Mouse (Mus musculus): ENCODE measurements around the gene Trp53tg5.

The Trp53tg5 gene

DNA sequence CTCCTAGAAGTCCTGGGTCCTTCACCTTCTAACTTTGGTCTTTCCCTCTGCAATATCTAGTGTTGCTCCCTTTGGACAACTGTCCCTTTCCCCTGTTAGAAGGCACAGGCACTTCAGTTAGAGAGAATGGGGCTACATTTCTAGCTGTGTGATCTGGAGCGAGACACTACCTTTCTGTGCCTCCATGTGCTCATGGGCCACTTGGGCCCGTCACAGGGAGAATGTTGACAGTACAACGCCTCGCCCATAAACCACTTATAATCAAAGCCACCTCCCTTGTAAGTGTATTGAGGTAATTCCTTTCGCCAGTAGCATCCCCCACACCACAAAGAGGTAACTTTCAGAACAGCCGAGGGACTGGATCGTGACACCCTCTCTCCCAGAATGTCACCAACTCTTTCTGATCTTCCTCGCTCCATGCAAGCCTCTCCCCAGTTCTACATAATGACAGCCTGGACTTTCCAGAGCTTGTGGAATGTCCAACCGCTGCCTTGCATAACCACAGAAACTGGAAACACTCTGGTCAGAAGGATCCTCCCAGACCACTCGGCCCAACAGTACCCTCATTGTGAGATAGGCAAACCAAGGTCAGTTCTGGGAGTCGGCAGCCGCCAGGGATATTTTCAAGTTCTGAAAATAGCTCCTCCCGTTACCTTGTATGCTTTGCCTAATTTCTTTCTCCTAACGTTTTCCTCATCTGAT is 24.0 kb downstream of the Trp53tg5 start:
- DNase-seq (ENCODE audit: low spot score) = no peak

DNA sequence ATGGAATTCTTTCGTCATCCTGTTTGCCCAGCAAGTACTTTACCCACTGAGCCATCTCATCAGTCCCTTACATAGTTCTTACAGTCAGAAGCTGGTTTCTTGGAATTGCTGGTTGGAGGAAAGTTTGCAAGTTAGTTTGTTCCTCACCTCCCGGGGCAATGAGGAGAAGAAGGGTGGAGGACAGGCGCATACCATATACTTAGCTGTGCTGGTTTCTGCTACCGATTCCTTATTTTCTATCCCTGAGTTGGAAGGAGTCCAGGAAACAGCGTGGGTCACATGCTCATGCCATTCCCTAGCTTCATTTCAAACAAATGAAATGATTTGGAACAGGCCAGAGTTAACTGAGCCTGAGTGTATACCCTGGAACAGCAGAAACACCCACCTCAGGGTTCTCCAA is 24.6 kb downstream of the Trp53tg5 start:
- DNase-seq (ENCODE audit: low spot score) = no peak

DNA sequence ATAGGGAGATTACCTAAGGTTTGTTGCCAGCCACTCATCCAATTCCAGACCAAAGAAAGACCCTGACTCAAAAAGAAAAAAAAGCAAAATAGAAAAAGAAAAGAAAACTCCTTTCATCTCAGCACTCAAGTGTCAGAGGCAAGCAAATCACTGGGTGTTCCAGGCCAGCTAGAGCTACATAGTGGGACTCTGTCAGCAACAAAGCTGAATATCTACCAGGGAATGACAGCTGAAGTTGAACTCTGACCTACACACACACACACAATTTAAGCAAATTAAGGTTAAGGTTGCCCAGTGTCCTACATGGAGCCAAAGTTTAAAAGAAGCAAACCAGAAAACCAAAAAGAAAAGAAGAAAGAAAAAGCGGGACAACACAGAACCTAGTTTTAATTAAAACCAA is 25.4 kb downstream of the Trp53tg5 start:
- no peak for DNase-seq (ENCODE audit: low spot score)

DNA sequence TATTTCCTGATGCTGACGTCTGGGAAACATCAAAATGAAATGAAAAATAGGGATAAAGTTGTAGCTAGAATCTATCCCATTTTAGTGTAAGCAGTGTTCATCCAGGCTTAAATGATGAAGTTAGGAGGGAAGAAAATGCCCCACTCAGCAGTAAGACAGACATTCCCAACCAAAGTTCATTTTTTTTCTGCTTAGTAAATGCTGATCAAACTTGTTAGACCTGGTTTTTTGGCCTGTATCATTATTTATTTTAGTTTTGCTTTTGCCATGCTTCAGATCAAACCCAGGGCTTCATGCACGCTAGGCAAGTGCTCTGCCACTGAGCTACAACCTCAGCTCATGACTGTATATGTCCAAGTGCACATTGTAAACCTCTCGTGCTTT is 27.4 kb downstream of the Trp53tg5 start:
- DNase-seq (ENCODE audit: low spot score) = no peak

DNA sequence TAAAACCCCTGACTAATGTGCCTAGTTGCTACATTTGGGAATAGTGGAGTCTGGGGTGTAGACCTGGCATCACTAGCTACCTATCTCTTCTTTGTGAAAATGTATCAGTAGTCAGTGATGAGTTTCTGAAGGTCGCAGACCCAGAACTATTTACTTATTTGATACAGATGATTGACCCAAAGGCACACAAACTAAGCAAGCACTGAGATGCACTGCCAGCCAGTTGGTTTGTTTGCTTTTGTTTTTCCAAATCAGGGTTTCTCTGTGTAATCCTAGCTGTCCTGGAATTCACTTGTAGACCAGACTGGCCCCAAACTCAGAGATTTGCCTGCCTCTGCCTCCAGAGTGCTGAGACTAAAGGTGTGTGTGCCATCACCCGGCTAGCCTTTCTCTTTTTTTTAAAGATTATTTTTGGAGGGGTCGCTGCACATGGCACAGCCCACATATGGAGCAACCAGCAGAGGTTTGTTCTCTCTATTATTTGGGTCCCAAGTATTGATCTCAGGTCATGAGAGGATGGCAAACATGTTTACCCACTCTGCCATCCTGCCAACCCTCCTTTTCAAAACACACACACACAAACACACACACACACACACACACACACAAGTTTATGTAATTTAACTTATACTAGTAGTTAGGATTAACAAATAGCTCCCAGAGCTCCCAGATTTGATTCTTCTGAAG is 28.0 kb downstream of the Trp53tg5 start:
- DNase-seq (ENCODE audit: low spot score) = no peak

GRCm38 (mm10) chr2:164444701-164445100 is 28.8 kb downstream of the Trp53tg5 start:
- no peak for DNase-seq (ENCODE audit: low spot score)

- DNase-seq (ENCODE audit: low spot score) = no peak
These were observed 30.0 kb downstream of the Trp53tg5 start, which contains the start of gene Sdc4 for GRCm38 (mm10) chr2:164443460-164444000. TSS of gene Sdc4 (minus strand) at chr2:164443887.

DNA sequence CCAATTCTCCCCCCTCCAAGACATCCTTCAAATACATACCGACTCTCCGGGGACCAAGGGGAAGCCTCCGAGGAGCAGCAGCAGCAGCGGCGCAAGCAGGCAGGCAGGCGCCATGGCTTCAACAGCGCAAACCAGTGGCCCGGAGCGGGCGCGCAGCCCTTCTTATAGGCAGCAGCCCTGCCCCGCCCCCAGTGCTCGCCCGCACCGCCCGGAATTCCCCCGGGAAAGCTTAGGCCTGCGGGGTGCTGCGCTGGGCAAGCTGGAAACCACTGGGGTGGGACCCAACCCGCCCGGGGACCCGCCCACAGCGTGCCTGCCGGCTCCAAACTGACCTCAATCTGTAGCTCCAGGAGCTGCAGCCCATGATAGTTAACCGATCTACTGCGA is 30.5 kb downstream of the Trp53tg5 start:
- DNase-seq (ENCODE audit: low spot score) = peak; percentile 68

DNA sequence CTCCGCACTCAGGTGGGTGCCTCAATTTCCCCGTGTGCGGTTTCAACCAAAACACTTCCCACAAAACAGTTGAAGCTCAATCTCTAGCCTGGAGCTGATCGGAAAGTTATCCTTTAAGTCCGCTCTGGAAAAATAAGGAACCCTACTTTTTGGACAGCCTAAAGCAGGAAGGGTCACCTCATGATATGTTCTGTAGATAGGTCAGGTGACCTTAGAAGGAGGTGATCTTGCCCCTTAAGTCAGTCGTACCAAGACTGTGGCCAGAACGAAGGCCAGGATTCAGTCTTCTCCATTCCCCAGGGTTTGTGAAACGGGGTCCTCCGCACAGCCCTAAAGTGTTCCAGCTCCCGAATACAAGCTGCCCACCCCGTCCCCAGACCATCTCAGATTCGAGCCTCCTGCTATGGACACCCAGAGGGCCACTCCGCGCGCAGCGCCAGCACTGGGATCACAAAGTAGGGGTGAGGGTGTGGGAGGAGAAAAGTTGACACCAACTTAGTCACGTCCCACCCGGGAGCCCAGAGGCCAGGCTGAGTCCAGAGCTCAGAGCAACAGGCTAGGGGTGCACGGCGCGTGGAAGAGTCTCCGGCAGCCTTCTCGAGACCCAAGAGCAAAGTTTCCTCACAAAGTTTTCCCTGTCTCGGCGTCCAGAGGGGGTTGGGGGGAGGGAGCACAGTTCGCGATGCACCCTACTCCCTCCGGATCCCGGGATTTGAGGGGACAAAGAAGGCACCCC is 31.0 kb downstream of the Trp53tg5 start:
- no peak for DNase-seq (ENCODE audit: low spot score)

DNA sequence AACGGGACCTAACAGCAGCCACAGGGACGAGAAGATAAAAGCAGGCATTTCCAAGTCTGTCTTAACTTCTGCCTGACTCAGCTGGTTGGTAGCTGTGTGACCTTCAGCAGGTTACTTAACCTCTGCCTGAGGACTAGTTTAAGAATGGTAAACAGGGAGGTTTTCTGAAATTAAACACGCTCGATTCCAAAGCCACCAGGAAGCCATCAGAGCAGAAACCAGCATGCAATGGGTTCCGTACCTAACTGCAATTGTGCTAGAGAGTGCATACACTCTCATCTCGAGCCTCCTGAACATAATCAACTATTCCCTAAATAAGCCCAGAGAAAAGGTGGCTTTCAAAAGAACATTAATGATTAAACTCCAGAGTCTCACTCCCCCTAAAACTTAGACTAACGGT is 31.8 kb downstream of the Trp53tg5 start:
- no peak for DNase-seq (ENCODE audit: low spot score)

- no peak for DNase-seq (ENCODE audit: low spot score)
These were observed 32.4 kb downstream of the Trp53tg5 start for GRCm38 (mm10) chr2:164441155-164441554.

- no peak for DNase-seq (ENCODE audit: low spot score)
These were observed 33.2 kb downstream of the Trp53tg5 start for GRCm38 (mm10) chr2:164440314-164440713.

DNA sequence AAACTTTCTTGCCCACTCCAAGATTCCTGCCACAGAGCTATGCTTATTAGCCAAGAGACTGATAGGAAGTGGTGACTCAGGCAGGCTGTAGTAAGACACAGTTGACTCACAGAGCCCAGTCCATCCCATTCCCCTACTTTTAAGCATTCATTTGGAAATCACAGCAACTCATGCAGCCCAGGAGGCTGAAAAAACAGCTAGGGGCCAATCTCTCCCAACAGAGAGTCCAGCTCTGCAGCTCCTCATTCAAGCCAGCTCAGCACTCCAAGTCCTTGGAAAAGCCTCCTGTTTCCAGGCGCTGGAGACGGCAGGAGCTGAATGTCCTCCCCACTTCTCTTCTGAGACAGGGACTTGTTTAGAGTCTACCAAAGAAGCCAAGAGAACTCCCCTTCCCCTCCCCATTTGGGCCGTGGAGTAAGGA is 34.5 kb downstream of the Trp53tg5 start:
- peak; percentile 25 for DNase-seq (ENCODE audit: low spot score)

GRCm38 (mm10) chr2:164438257-164438656 is 35.3 kb downstream of the Trp53tg5 start:
- no peak for DNase-seq (ENCODE audit: low spot score)

DNA sequence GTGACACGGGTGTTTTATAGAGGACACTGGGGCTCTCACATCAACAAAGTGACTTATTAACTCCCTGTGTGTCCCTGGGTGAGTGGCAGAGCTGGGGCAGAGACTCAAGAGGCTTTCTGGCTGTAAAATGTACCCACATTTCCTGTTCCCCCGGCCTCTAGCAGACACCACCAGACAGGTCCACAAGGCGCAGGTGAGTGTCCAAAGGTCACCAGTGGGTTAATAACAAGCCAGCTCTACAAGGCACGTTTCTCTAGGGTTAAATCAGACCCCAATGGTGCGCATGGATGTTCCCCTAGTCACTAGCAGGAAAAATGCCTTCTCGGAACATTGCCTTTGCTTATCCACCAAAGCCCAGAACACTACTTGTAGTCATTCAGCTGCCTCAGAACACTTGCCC is 35.8 kb downstream of the Trp53tg5 start:
- DNase-seq (ENCODE audit: low spot score) = no peak

DNA sequence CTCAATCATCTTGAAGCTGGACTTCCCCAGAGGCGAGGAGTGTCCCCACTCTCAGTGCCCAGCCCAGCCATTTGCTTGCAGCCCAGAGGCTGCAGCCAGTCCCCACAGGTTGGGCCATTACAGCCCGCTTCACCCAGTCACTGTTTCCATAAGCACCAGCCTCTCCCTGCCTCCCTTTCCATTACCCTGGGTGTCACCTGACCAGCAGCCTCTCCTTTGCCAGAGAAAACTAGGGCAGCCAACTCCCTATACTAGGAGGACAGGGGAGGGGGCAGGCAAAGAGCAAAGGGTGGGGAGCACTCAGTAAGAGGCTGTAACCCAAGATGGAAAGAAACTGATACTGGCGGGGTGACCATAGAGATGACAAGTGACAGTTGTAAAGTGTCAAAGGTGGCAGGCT is 36.6 kb downstream of the Trp53tg5 start:
- DNase-seq (ENCODE audit: low spot score) = no peak

- DNase-seq (ENCODE audit: low spot score) = peak; percentile 35
These were observed 37.2 kb downstream of the Trp53tg5 start for GRCm38 (mm10) chr2:164436215-164436913.

DNA sequence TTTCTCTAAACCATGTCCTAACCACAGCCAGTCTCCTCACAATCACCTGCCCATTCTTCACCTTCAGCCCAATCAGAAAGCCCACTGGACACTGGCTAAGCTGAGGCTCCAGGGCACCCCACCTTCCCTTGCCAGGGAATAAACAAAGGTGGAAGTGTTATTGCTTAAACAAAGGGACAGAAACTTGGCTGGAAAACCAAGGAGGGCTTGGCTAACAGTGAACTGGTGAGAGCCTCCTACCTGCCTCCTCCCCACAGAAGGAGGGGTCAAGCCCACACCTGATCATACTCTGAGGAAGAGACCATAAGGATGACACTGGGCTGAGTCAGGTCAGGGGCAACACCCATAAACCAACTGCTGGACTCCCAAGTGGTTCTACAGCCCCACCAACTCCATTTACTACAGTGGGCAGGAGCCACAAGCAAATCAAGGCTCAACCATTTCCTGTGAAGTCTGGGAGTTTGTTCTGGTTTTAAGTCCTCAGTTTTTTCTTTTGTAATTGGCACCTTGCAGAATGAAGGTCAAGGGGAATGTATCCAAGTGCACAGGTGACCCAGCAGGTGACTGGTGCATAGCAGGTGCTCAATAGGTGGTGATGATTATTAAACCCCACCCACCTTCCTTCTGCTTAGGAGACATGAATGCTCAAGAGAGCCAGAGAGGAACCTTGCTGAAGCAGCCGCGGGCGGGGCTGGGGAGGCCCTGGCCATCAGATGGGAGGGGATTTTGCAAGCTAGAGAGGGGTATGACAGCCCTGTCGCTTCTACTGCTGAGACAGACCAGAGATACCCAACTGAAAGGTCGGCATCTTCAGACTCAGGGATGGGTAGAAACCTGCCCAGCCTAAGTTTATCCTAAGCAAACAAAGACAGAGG is 38.1 kb downstream of the Trp53tg5 start:
- DNase-seq (ENCODE audit: low spot score) = no peak

GRCm38 (mm10) chr2:164434681-164435080 is 38.8 kb downstream of the Trp53tg5 start:
- DNase-seq (ENCODE audit: low spot score) = no peak

DNA sequence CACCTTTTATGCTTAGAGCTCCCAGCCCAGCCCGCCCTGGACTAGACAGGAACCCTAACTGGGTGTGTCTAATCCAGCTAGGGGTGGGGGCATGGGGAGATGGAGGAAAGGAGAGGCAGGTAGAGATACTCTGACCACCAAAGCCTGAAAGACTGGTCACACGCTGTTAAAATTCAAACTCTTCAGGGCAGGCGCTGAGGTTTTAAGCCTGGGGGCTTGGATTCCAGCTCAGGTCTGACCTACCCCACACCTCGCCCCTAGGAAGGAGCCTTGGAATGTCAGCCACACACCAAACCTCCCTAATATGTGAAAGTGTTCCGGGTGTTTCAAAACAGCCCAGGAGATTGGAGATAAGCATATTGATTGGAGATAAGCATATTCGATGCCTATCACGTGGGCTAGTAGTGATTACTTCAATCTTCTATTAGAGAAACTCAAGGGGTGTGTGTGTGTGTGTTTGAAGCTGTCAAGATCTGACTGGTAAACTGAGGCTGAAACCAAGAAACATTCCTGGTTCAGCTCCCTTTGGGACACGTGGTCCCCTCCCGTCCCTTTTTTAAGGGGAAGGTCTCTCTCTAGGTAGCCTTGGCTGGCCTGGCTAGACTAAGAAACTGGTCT is 40.1 kb downstream of the Trp53tg5 start:
- DNase-seq (ENCODE audit: low spot score) = no peak
